Mouse (Mus musculus) heart, embryonic 14.5 days (tissue): ENCODE results near the gene Rapgef5. TPM values are rescaled to one million over a fixed set of nuclear protein-coding genes. Genes with fewer than 3 reads are reported as not detected.
A peak's percentile ranks its signal among the peaks of the same experiment; 100 is the strongest.

Experiments used
- ATAC-seq: fragments of 200-750 bp; cut with Nextera tagmentation; 2 replicates; pipeline ENCODE4 v1.8.0; 2017; ENCODE audit warnings: low read depth, moderate TSS enrichment; ENCODE audit not compliant: insufficient number of reproducible peaks, insufficient read depth, low FRiP score
- H3K27ac ChIP-seq, 2 experiments: fragments of 200-500 bp in 1 of 2; fragments of 300-500 bp in 1 of 2; sonication (generic) in 1 of 2; replicated peaks in 1 of 2; 2 replicates each; pipeline ENCODE4 v1.5.1; 2012 to 2014; ENCODE audit warnings: low read depth in 2 of 2, low read length in 2 of 2, control low read depth in 1 of 2, mild to moderate bottlenecking in 1 of 2, mixed read lengths in 1 of 2; ENCODE audit not compliant: control insufficient read depth in 1 of 2, insufficient read depth in 1 of 2
- H3K27me3 ChIP-seq: fragments of 300-500 bp; sonication (generic); 2 replicates; pipeline ENCODE4 v1.6.1; 2014; ENCODE audit warnings: mild to moderate bottlenecking, low read length, control low read depth; ENCODE audit not compliant: control insufficient read depth, insufficient read depth
- H3K36me3 ChIP-seq: fragments of 300-500 bp; sonication (generic); 2 replicates; pipeline ENCODE4 v1.6.1; 2014; ENCODE audit warnings: mild to moderate bottlenecking, control low read depth, low read length, mixed read lengths; ENCODE audit not compliant: control insufficient read depth, insufficient read depth
- H3K4me1 ChIP-seq, 2 experiments: fragments of 200-500 bp in 1 of 2; fragments of 300-500 bp in 1 of 2; sonication (generic) in 1 of 2; 2 replicates each; pipeline ENCODE4 v1.6.1; 2012 to 2014; ENCODE audit warnings: low read length in 2 of 2, control low read depth in 1 of 2, mixed read lengths in 1 of 2; ENCODE audit not compliant: control insufficient read depth in 2 of 2, insufficient read depth in 2 of 2
- H3K4me2 ChIP-seq: fragments of 300-500 bp; sonication (generic); 2 replicates; pipeline ENCODE4 v1.6.1; 2014; ENCODE audit warnings: mild to moderate bottlenecking, low read length
- H3K4me3 ChIP-seq, 2 experiments: fragments of 200-500 bp in 1 of 2; fragments of 300-500 bp in 1 of 2; sonication (generic) in 1 of 2; 2 replicates each; pipeline ENCODE4 v1.5.1; 2012 to 2014; ENCODE audit warnings: low read length in 2 of 2, mild to moderate bottlenecking in 2 of 2, control low read depth in 1 of 2, low read depth in 1 of 2, moderate library complexity in 1 of 2; ENCODE audit not compliant: control insufficient read depth in 1 of 2, insufficient read depth in 1 of 2
- H3K9ac ChIP-seq: fragments of 300-500 bp; sonication (generic); 2 replicates; pipeline ENCODE4 v1.6.1; 2014; ENCODE audit warnings: mild to moderate bottlenecking, low read length
- H3K9me3 ChIP-seq: fragments of 300-500 bp; sonication (generic); 2 replicates; pipeline ENCODE4 v1.6.1; 2016; ENCODE audit warnings: low read length, control low read depth; ENCODE audit not compliant: control insufficient read depth
- WGBS: fragments of 180-500 bp; shearing (Covaris S2); extraction: QIAGEN DNeasy Blood & Tissue Kit; methylation state at CpG from one replicate; pipeline ENCODE4 v1.1.7; 2014; 5-methylcytosine and 5-hydroxymethylcytosine counted together
- polyA plus RNA-seq: library from polyadenylated mRNA; unstranded; fragments of >200 nt; fragmentation: Nextera tagmentation; extraction: Ambion mirVana; gene quantifications from 2 replicates; pipeline ENCODE4 v1.2.1, GENCODE M21; 2014

The Rapgef5 gene
- polyA plus RNA-seq, 1 experiment from 2014 or later = 19.6 TPM

DNA sequence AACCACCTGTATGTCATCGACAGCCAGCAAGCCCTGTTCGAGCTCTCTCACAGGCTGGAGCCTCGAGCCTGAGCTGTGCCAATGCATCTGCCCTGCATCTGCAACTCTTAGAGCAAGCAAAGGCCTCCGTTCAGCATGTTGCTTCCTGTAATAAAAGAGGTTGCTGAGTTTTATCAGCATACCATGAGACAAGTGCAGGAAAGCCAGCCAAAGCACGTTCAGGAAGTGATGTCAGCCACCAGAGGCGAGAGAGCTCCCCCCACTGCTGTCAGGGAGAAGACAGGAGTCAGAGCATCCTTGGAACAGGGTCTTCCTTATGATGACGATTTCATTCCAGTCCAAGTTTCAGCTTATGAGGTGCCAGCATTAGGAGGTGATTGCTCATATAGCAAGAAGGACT lies 239.7 kb downstream of the Rapgef5 start:
- 16% methylated on average over 7 of the region's 7 CpGs for WGBS
- H3K4me2 ChIP-seq = no peak overlapping the region
- H3K27me3 ChIP-seq = no peaks in the 10 kb centered on the region
- peaks cover 13 to 28% of the 10 kb centered on the region in 2 experiments for H3K4me1 ChIP-seq
- H3K36me3 ChIP-seq = peaks cover 24% of the 10 kb centered on the region
- no peak overlapping the region for H3K9ac ChIP-seq
- ATAC-seq = peak; percentile 55
- no peak overlapping the region for H3K4me3 ChIP-seq
- H3K9me3 ChIP-seq = no peaks in the 10 kb centered on the region
- peak overlapping the region; percentile 9 to 74; a peak in 3 of 4 replicates for H3K27ac ChIP-seq

GRCm38 (mm10) chr12:117760373-117760772 lies 244.1 kb downstream of the Rapgef5 start:
- H3K9ac ChIP-seq = no peak overlapping the region
- 81% methylated on average over 5 of the region's 5 CpGs for WGBS
- H3K36me3 ChIP-seq = peaks cover 19% of the 10 kb centered on the region
- H3K4me3 ChIP-seq = no peak overlapping the region
- H3K9me3 ChIP-seq = no peaks in the 10 kb centered on the region
- no peaks in the 10 kb centered on the region for H3K27me3 ChIP-seq
- H3K4me1 ChIP-seq = peaks cover 4 to 7% of the 10 kb centered on the region in 2 experiments; a peak in 2 of 4 replicates
- H3K4me2 ChIP-seq = no peak overlapping the region
- no peak overlapping the region for H3K27ac ChIP-seq
- ATAC-seq = no peak

DNA sequence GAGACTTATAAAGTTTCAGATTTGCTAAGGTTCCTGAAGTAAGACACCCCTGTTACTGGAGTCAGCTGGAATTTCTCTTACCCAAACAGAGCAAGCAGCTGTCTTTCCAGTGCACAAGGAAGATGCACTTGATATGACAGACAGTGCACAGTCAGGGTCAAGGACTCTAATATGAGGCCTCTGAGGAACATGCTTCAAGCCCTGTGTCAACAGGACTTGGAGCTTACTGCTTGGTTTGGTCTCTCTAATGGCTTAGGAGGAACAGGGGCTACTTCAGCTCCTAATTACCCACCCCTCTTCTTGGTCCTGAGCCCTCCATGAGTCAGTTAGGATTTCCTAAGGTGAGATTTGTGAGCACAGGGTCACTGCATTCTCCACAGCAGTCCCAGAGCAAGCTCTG lies 244.6 kb downstream of the Rapgef5 start:
- no peaks in the 10 kb centered on the region for H3K9me3 ChIP-seq
- no peak overlapping the region for H3K9ac ChIP-seq
- H3K27ac ChIP-seq = no peak overlapping the region; a peak in 1 of 4 replicates
- H3K4me1 ChIP-seq = peaks cover 3 to 4% of the 10 kb centered on the region in 2 experiments; a peak in 2 of 4 replicates
- no peak overlapping the region for H3K4me3 ChIP-seq
- ATAC-seq = no peak
- H3K27me3 ChIP-seq = no peaks in the 10 kb centered on the region
- H3K4me2 ChIP-seq = no peak overlapping the region
- H3K36me3 ChIP-seq = peaks cover 19% of the 10 kb centered on the region

- H3K9ac ChIP-seq = no peak overlapping the region
- H3K27me3 ChIP-seq = no peaks in the 10 kb centered on the region
- ATAC-seq = no peak
- WGBS = 33% methylated on average over 1 of the region's 1 CpGs
- H3K4me2 ChIP-seq = no peak overlapping the region
- 0 out of 4 replicates have a peak, but pooled peaks cover 0 to 4% of the 10 kb centered on the region in 2 experiments for H3K4me1 ChIP-seq
- peaks cover 12% of the 10 kb centered on the region for H3K36me3 ChIP-seq
- no peak overlapping the region for H3K27ac ChIP-seq
- H3K9me3 ChIP-seq = 0 out of 2 replicates have a peak, but pooled peaks cover 3% of the 10 kb centered on the region
- H3K4me3 ChIP-seq = no peak overlapping the region
Measured at GRCm38 (mm10) chr12:117761698-117762097, 245.4 kb downstream of the Rapgef5 start.

DNA sequence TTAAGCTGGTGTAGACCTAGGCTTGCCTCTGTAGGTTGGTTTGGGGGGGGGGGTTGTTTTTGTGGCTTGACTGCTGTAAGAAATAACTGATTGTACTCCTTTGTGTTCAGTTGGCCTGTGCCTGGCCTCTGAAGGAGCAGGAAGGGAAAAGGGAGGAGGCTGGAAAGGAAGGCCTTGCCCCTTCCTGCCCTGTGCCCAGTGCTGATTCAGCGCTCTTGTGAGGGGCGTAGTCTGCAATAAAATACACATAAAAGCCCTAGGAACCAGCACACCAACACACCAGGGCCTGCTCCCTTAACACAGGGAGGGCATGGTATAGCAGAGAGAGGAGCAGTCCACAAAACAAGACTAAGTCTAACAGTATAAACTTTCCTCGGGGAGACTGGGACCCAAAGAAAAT lies 247.0 kb downstream of the Rapgef5 start:
- ATAC-seq = peak; percentile 63
- Histone ChIP-seq H3K27me3 (no peaks in the 10 kb centered on the region), H3K36me3 (no peaks in the 10 kb centered on the region), H3K9me3 (0 out of 2 replicates have a peak, but pooled peaks cover 3% of the 10 kb centered on the region), H3K4me1 (0 out of 4 replicates have a peak, but pooled peaks cover 0 to 4% of the 10 kb centered on the region in 2 experiments), H3K9ac (no peak overlapping the region), H3K4me2 (no peak overlapping the region), H3K4me3 (no peak overlapping the region), H3K27ac (peak overlapping the region; percentile 32 to 59)
- WGBS = 74% methylated on average over 3 of the region's 3 CpGs

- Histone ChIP-seq H3K9me3 (0 out of 2 replicates have a peak, but pooled peaks cover 3% of the 10 kb centered on the region), H3K36me3 (no peaks in the 10 kb centered on the region), H3K4me2 (no peak overlapping the region), H3K27me3 (no peaks in the 10 kb centered on the region), H3K9ac (no peak overlapping the region), H3K27ac (no peak overlapping the region), H3K4me1 (0 out of 4 replicates have a peak, but pooled peaks cover 0 to 4% of the 10 kb centered on the region in 2 experiments), H3K4me3 (no peak overlapping the region)
- 5% methylated on average over 7 of the region's 7 CpGs for WGBS
- no peak for ATAC-seq
Measured at GRCm38 (mm10) chr12:117764839-117765238, 248.6 kb downstream of the Rapgef5 start.

DNA sequence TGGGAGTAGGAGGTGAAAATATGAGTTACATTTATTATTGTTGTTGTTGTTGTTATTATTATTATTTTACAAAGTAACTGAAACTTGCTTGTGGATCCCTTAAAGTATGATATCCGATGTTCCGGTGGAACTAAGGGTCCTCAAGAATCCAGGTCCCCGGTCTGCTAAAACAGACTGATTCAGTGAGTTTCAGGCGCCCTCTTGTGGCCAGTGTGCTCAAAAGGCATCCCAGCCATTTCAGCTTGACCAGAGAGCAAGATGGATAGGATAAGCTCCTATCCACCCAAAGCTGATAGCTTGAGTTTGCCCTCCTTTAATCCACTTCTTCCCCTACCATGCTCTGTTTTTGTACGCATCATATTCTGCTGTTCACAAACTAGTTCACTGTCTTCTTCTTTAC lies 252.8 kb downstream of the Rapgef5 start:
- H3K4me1 ChIP-seq = no peaks in the 10 kb centered on the region
- ATAC-seq = no peak
- H3K4me3 ChIP-seq = no peak overlapping the region
- WGBS = 3% methylated on average over 5 of the region's 5 CpGs
- H3K9me3 ChIP-seq = 0 out of 2 replicates have a peak, but pooled peaks cover 3% of the 10 kb centered on the region
- no peak overlapping the region for H3K27ac ChIP-seq
- no peaks in the 10 kb centered on the region for H3K36me3 ChIP-seq
- no peak overlapping the region for H3K4me2 ChIP-seq
- H3K27me3 ChIP-seq = no peaks in the 10 kb centered on the region
- H3K9ac ChIP-seq = no peak overlapping the region

GRCm38 (mm10) chr12:117770211-117770610 lies 253.9 kb downstream of the Rapgef5 start:
- 0 out of 2 replicates have a peak, but pooled peaks cover 3% of the 10 kb centered on the region for H3K9me3 ChIP-seq
- H3K27me3 ChIP-seq = no peaks in the 10 kb centered on the region
- no peak overlapping the region for H3K27ac ChIP-seq
- H3K9ac ChIP-seq = no peak overlapping the region
- no peaks in the 10 kb centered on the region for H3K4me1 ChIP-seq
- H3K4me3 ChIP-seq = no peak overlapping the region
- H3K36me3 ChIP-seq = no peaks in the 10 kb centered on the region
- no peak for ATAC-seq
- 43% methylated on average over 2 of the region's 2 CpGs for WGBS
- no peak overlapping the region for H3K4me2 ChIP-seq
